Mouse (Mus musculus): ENCODE results near the gene Rapgef1.

DNA sequence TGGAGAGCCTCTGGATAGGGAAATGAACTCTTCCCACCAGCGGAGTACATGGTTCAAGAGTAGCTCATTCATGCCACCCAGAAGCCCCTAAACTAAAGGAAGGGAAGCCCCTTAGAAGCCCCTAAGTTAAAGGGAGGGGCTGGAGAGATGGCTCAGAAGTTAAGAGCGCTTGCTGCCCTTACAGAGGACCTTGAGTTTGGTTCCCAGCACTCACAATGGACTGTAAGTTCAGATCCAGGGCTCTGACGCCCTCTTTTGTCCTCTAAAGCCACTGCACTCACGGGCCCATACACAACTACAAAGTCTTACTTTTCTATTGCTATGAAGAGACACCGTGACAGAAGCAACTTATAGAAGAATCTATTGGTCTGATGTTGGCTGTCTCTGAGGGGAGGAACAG lies 132.9 kb downstream of the Rapgef1 start:
- TF ChIP-seq TAL1 (IDR thresholded peaks at IDR 0.05; ENCODE audit: low read length) (no peak), GATA1 (IDR thresholded peaks at IDR 0.05; ENCODE audit: low read length) (no peak)
